Mouse (Mus musculus): Measurements from ENCODE around the gene Kctd8.
"Not testable (repeated sequence)": the region's sequence is repeated elsewhere in the genome, so short reads cannot be mapped to it uniquely, and the experiment has no call there.

Gene Kctd8

DNA sequence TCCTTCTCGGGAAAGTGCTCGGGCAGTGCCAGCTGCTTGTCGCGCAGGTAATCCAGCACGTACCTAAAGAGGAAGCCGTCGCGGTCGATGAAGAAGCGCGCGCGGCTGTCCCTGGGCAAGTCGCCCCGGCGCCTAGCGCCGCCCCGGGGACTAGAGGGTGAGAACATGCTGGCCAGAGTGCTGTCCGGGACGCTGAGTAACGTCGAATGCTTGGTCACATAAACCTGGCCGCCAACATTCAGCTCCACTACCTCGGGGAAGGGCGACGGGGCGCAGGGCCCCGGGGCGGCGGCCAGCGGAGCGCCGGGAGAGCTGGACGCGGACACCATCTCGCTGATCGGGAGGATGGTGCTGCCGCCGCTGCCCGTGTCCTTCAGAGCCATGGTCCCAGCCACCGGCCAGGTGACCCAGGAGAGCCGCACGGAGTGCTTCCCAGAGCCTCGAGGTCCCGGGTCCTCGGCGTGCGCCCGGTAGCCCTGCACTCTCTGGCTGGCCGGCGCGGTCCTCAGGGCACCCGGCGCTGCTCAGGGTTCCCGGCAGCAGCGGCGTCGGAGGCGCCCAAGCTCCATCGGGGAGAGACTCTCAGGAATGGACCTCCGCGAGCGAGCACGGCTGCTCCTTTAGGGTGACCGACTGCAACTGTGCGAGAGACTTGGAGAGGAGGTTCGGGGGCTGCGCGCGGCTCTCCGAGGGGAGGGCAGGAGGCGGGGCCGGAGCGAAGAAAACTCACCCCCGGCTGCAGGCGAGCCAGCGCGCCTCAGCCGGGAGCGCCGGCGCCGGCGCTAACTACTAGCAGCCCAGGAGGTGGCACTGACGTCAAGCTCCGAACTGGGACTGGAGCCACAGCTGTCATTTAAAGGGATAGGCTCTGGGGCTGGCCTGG lies at the start of gene Kctd8:
Kctd8 (minus strand) TSS at position 761 of the 883 bp plus-strand sequence.
- no peak for DNase-seq (ENCODE audit: low spot score)

DNA sequence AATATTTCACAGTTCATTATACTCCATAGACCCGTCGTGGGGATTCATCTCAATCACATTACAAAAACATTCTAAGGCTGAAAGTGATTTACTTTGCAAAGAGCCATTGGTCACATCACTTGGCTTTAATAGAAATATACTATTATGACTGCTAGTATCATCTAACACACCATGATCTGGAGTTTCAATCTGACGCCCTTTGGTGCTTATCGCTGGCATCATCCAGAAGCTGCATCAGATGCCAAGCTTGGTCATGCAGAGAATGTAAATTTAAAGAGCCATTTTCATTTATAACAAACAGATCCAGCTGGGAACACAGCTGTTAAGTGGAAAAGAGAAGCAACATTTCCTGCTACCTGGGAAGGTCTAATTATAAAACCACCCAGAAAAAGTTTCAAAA lies 37.6 kb upstream of the Kctd8 start:
- no peak for DNase-seq (ENCODE audit: low spot score)

DNA sequence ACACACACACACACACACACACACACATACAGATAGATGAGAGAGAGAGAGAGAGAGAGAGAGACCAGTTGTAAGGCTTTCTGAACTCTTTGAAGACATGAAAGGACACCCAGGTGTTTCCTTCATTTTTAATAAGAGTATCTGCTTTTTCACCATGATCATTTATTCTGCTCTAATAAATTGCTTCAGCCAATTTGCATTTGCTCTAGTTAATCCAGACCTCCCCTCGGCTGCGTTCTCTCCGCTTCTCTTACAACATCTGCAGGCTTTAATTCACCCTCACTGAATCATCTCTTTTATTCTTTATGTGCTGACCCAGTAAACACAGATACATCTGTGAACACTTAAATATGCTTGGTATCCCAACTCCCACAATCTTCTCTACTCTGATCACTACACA lies 9.1 kb upstream of the Kctd8 start:
- DNase-seq (ENCODE audit: low spot score), result no peak

DNA sequence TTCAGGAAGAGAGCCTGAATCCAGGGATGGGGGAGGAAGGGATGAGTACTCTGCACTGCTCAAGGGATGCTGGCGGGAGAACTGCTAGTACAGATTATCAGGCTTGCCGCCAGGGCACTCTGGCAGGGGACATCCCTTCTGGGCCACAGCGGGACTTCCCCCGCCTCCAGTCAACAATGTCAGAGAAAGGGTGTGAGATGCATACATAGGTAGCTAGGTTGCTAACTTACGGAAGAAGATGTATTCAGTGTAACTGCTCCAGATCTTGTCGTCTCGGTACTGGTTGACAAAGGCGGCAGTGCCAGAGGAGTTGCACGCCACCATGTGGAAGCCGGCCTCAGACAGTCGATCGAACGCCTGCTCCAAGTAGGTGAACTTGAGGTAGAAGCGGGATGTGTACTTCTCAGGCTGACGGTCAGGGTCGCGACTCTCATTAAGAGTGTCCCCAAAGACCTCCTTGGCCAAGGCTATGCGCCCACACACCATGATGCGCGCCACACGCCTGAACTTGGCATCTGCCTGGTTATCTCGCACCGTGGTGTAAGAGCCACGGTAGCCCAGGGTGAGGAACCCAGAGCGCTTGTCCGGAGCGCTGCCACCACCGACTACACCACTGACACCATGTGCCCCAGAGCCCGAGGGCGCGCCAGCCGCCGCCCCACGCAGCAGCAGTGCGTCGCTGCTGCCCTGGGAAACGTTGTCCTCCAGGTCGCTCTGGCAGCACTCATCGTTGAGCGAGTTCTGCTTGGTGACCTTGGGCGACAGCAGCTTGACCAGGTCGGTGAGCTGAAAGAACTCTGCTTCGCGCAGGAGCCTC lies 1.2 kb downstream of the Kctd8 start:
- no peak for DNase-seq (ENCODE audit: low spot score)

DNA sequence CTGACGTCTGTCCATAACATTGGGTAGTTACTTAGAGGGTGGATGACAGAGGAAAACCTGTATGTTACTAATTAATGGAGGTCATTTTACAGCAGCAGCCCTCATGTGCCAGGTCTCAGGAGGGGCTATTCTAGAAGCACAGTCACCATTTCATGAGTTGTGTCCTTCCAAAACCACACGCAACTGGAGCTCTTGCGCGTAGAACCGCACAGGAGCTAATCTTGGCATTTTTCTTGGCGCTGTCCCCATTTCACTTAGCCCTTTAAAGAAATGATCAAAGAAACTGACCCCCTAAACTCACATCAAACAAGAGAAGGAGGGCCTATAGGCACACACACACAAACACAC lies 1.9 kb downstream of the Kctd8 start:
- no peak for DNase-seq (ENCODE audit: low spot score)

DNA sequence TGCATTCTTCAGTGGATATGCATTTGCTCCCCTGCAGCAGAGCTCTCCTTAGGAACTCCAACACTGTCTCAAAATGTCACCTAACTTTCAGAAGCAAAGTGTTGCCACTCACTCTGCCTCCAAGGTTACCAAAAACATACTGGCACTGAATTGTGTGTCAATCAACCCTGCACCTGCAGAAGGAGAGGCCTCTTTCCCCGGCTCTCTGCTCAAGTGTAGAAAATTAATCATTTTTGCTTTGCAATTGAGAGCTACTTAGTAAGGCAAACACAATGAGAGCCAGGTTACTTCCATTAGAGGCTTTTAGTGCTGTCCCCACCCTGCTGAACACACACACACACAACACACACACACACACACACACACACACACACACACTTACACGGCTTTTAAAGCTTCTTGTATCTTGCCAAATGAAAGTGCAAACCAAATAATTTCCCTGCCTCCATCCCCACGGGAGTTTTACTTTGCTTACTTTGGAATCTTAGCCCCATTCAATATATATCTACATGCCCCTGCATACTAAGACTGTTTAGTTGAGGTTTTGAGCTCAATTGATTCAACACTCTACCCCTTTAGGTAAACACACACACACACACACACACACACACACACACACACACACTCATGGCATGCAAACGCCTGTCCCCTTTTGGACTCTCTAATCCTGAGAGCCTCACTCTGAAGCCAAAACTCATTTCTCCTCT lies 2.4 kb downstream of the Kctd8 start:
- DNase-seq (ENCODE audit: low spot score), result no peak

DNA sequence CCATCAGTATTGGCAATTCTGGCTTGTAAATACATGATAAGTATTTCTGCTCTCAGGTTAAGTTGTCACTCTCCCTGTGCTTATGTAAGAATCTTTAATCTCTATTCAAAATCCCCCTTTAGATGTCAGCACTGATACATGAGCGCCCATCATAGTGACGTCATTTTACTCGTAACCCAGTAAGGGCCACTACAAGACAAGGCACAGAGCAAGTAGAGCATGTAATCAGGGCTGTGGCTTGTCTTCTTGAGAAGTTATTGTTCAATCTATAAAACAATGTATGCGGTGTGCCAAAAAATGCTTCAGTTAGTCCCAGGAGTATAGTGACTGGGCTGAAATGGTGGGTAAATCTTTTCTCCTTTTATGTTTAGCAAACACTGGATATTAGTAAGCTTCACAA lies 13.9 kb downstream of the Kctd8 start:
- no peak for DNase-seq (ENCODE audit: low spot score)

DNA sequence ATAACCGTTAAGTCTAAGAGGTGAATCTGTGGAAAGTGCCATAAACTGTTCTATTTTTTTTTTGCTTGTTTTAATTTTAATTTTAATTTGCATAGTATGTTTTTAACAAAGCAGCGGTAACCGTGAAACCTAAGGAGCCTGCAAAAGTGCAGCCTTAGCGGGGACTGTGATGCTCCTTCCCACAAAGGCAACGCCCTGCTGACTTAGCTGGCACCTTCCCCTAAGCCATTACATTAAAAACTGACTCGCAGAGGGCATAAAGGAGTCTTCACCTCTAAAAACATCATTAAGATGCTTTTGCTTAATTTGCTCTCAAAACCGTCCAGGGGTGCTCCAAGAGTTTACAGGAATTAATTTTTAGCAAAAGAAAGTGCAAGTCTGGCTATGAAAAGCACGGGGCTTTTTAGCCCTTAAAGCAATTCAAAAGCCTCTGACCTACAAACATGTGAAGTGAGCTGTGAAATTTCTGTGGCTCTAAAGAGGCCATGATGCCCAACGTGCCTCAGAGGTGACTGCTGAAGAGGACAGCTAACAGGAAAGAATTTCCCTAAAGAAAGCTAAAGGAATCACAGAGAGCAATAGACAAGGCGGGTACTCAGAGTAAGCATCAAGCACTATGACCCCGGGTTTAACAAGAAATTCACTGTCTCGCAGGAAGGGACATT lies 16.8 kb downstream of the Kctd8 start:
- no peak for DNase-seq (ENCODE audit: low spot score)

DNA sequence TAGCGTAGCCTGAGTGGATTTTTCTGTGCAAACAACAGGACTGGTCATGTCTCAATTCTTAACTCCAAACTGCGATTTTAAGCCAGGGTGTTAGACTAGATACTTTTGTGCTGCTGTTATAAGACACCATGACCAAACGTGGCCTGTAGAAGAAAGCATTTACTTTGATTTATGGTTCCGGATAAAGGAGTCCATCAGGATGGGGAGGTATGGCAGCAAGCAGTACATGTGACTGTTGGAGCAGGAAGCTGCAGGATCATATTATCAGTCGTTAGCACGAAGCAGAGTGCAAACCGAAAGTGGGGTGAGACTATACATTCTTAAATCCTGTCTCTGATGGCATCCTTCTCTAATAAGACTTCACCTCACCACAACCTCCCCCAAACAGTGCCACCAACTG lies 28.9 kb downstream of the Kctd8 start:
- no peak for DNase-seq (ENCODE audit: low spot score)

DNA sequence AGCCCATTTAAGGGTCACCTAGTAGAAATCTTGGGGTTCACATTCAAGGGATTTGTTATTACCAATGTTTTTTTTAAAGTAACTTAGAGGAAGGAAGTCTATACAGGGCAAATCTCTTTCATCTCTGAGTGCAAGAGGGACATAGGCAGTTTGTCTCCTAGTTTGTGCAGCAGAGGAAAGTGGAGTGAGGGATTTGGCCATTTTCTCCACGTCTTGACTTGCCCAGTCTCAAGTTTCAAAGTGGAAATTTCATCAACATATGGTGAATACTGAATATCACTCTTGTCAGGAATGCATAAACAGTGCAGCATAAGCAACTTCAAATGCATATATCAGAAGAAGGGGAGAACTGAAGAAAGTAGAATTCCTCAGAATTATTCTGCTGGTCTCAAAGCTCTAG lies 39.8 kb downstream of the Kctd8 start:
- no peak for DNase-seq (ENCODE audit: low spot score)

DNA sequence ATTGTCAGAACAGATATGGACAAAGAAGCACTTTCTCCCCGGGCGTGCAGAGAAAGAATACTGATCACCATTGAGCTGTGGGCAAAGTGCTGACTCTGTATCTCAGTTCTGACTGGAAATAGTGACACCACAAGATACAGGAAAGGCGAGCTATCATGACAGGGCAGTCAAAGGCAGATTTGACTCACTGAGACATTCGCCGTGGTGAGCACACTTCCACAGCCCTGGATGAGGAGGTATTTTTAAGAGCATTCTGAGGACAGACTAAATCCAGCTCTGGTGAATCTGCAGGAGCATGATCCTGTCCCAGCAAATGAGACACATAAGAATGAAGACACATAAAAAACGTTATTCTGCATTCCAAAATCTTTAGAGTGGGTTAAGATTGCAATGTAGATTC lies 49.1 kb downstream of the Kctd8 start:
- no peak for DNase-seq (ENCODE audit: low spot score)

DNA sequence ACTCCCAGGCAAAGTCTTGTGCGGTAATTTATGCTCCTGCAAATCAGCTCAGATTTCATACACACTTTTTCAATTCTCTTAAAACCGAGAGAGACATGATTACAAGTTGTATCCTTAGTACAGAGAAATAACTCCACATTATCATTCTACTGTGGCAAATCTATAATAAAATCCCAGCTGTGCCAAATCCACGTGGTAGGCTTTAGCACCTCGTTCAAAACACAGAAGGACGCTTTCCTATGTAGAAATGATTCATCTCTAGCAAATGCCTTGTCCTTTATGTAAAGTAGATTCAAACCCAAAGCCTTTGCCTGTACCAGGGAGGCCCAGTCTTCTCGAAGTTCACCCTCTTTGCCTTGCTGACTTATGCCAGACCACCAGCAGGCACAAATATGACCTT lies 57.1 kb downstream of the Kctd8 start:
- no peak for DNase-seq (ENCODE audit: low spot score)

DNA sequence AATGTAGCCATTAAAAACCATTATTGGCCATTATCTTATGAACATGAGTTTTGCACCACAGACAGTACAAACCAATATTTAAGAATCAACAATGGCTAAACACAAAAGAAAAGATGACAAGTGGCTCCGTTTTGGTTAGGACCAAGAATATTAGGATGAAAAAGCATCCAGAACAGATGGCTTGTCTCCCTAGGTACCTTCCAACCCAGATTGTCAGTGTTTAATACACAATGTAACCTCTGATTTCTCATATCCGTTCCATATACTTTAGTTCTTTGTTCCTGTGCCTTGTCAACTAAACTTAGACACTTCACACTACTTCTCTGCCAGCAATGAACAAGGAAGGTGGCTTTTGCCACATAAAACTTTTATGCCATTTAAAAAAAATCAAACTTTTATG lies 89.1 kb downstream of the Kctd8 start:
- DNase-seq (ENCODE audit: low spot score), result no peak

DNA sequence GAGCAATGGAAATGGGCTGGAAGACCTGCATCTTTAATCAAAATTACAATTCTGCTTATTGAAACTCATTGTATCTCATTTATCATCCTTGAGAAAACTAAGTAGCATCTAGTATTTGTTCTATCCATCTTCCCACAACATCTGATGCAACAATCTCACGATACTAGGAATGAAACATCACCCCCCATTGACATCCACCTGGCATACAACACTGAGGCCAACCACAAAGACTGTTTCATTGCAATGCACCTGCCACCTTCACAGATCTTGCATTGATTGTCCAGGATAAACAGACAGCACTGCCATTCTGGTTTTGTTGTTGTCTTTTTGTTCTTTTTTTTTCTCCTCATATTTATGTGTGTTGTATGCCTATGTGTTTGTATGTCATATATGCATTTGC lies 99.5 kb downstream of the Kctd8 start:
- no peak for DNase-seq (ENCODE audit: low spot score)

DNA sequence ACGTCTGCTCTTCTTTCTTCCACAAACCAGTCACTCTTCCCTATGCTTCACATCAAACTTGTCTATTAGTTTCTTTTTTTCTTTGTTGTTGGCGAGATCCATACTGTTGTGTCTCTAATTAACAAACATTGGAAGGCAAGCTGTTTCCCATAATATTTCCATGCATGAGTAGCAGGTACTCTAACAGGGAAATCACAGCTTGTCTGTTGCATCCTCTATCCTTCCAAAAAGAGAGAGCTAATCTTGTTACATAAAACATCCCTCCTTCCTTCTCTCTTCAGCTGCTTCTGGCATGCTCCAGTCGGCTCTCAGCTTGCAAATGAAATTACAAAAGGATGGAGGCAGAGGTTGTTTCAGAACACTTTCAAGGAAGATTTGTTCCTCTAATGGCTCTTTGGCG lies 107.9 kb downstream of the Kctd8 start:
- no peak for DNase-seq (ENCODE audit: low spot score)

DNA sequence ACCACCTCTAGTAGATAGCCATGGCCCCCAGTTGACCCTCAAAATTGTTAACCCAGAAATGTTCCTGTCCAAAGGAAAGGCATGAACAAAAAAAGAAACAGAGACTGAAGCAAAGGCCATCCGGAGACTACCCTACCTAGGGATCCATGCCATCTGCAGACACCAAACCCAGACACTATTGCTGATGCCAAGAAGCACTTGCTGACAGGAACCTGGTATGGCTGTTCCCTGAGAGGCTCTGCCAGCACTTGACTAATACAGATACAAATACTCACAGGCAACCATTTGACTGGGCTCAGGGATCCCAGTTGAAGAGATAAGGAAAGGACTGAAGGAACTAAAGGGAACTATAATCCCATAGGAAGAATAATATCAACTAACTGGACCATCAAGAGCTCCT lies 109.8 kb downstream of the Kctd8 start:
- not testable (repeated sequence) for DNase-seq (ENCODE audit: low spot score)

DNA sequence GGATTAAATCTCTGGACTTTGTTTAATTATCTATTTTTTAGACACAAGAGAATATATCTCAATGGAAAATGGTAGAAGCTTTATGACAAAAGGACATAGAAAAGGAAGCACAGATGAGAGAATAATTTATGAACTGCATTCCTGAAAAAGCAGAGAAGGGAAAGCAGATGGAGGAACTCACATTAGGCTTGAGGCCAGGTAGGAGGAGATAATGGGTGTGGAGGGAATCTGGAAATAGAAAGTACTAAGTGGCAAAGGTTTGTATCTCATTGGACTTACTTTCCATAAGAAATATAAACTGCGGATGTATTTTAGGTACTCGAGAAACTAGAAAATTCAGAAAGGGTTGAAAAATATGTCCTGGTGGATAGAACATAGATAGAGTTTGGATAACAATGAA lies 114.3 kb downstream of the Kctd8 start:
- no peak for DNase-seq (ENCODE audit: low spot score)

DNA sequence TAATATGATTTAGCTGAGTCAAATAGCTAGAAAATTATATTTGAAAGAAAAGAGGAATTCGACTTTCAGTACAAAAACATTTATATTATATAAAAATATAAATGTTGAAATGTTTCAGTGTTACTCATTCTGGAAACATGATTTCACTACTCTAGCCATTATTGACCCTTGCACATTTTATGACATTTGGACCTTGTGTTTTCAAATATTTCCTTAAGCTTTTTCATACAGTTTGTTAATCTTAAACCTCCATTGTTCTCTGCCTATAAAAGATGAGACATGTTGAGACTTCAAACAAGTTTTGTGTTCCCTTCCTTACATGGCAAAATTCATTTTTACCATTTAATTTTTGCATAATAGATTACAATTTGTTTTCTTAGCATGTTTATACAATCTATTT lies 118.9 kb downstream of the Kctd8 start:
- no peak for DNase-seq (ENCODE audit: low spot score)

DNA sequence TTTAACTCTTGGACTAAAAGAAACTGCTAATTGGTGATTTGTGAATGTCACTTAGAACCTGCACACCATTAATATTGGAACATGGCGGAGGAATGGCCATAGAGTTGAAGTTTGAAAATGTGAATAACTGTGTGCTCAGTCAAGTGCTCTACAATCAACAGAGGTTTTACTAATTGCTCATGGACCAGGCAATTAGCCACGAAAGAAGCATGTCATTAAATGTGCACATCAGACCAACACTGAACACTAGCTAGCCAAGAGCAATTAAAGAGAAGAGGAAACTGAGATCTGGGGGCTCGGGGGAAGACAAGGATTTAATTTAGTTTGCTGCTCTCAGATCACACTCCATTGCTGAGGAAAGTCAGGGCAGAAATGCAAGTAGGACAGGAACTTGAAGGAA lies 126.3 kb downstream of the Kctd8 start:
- DNase-seq (ENCODE audit: low spot score), result no peak

DNA sequence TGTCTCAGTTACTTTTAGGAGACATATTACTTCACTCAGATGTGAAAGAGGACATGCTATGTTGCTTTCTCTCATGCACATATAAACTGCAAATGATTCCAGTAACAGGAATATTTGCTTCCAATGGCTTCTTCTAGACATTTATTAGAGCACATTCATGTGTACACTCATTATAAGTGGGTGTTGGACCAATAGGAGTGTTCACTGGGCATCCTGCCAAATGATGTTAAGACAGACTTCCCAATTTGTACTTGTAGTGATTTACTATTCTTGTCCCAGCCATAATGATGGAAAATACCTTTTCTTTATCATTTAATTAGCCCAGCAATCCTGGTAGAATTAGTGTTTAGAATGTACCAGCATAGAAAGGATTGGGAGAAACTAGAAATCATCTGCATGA lies 132.1 kb downstream of the Kctd8 start:
- no peak for DNase-seq (ENCODE audit: low spot score)

DNA sequence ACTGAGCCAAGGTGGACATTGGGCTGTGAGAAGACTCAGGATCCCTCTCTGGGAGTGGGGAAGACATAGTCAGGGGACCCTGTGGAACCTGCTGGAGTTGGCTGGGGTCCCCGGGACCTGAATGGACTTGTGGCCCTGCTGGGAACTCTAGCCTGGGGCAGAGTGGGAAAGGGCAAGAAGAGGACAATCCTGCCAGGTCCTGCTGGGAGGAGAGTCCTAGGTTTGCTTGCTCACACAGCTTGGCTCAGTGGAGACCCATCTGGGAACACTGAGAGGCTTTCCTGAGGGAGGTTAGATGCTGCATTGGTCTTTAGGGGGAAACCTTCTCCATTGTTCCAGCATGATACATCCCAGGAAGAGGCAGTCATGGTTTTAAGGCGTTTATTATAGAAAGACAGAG lies 133.8 kb downstream of the Kctd8 start:
- DNase-seq (ENCODE audit: low spot score), result no peak

DNA sequence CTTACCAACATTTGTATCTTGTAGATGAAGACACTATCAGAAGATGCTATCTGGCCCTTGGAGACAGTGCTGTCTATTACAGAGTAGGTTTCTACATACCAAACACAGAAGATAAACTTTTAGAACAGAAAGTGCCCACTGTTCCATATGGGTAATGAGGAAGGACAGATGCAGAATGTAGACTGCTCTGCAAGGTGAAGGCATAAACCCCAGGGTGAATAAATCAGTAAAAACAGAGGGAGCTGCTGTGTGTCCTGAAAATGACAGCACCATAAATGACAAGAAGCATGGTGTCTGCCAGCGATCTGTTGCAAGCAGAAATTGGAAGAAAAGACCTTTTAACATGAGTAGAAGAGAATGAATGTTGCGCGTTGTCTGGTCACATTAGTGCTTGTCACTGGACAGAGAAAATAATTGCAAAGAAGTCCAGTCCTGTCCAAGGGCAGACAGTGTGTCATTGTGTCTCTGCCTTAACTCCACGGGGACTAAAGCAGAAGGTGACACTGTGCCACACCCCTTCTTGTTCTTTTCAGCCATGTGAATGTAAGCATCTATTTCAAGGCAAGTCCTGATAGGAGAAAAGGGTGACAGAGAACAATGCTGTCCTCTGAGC lies 181.5 kb downstream of the Kctd8 start:
- no peak for DNase-seq (ENCODE audit: low spot score)

Data from T-cell, adult 2 months (primary cell).